Mouse (Mus musculus): ENCODE data around the gene Sec14l1. TPM values are rescaled to one million over a fixed set of nuclear protein-coding genes. Genes with fewer than 3 reads are reported as not detected.
A peak's percentile ranks its signal among the peaks of the same experiment; 100 is the strongest.
"Not testable (repeated sequence)": the region's sequence is repeated elsewhere in the genome, so short reads cannot be mapped to it uniquely, and the experiment has no call there.

Sec14l1 gene
- polyA plus RNA-seq, 1 experiment from 2014 or later, result 43.6 TPM

GRCm38 (mm10) chr11:117083882-117084260 is 31.1 kb upstream of the Sec14l1 start:
- H3K27me3 ChIP-seq (replicated peaks; ENCODE audit: control insufficient read depth, insufficient read depth, low read length); DNase-seq (ENCODE audit: low spot score); H3K4me2 ChIP-seq (ENCODE audit: low read length); ATAC-seq; H3K9ac ChIP-seq (ENCODE audit: low read length); H3K9me3 ChIP-seq (replicated peaks; ENCODE audit: control insufficient read depth, low read length); H3K4me3 ChIP-seq (ENCODE audit: low read depth, low read length); H3K27ac ChIP-seq (ENCODE audit: low read depth, low read length); H3K4me1 ChIP-seq (ENCODE audit: control insufficient read depth, insufficient read depth, low read length): not testable (repeated sequence)
- WGBS, result 81% methylated on average over 3 of the region's 3 CpGs
- peaks cover 26% of the 10 kb centered on the region for H3K36me3 ChIP-seq (ENCODE audit: control insufficient read depth, insufficient read depth, low read length)

- H3K27ac ChIP-seq (ENCODE audit: low read depth, low read length), result no peak overlapping the region
- H3K36me3 ChIP-seq (ENCODE audit: control insufficient read depth, insufficient read depth, low read length), result 0 out of 2 replicates have a peak, but pooled peaks cover 4% of the 10 kb centered on the region
- no peak for ATAC-seq
- 95% methylated on average over 10 of the region's 10 CpGs for WGBS
- H3K9ac ChIP-seq (ENCODE audit: low read length), result no peak overlapping the region
- H3K27me3 ChIP-seq (replicated peaks; ENCODE audit: control insufficient read depth, insufficient read depth, low read length), result no peaks in the 10 kb centered on the region
- no peaks in the 10 kb centered on the region for H3K9me3 ChIP-seq (replicated peaks; ENCODE audit: control insufficient read depth, low read length)
- DNase-seq (ENCODE audit: low spot score), result no peak
- H3K4me1 ChIP-seq (ENCODE audit: control insufficient read depth, insufficient read depth, low read length), result no peaks in the 10 kb centered on the region
- H3K4me2 ChIP-seq (ENCODE audit: low read length), result no peak overlapping the region
- no peak overlapping the region for H3K4me3 ChIP-seq (ENCODE audit: low read depth, low read length)
Measured at GRCm38 (mm10) chr11:117086215-117086614, 28.8 kb upstream of the Sec14l1 start.

GRCm38 (mm10) chr11:117087036-117087799 is 27.8 kb upstream of the Sec14l1 start:
- 0 out of 2 replicates have a peak, but pooled peaks cover 4% of the 10 kb centered on the region for H3K36me3 ChIP-seq (ENCODE audit: control insufficient read depth, insufficient read depth, low read length)
- ATAC-seq, result no peak
- WGBS, result 88% methylated on average over 9 of the region's 9 CpGs
- no peak overlapping the region for H3K4me3 ChIP-seq (ENCODE audit: low read depth, low read length)
- H3K27me3 ChIP-seq (replicated peaks; ENCODE audit: control insufficient read depth, insufficient read depth, low read length), result no peaks in the 10 kb centered on the region
- DNase-seq (ENCODE audit: low spot score), result no peak
- H3K27ac ChIP-seq (ENCODE audit: low read depth, low read length), result no peak overlapping the region
- H3K4me2 ChIP-seq (ENCODE audit: low read length), result no peak overlapping the region
- no peak overlapping the region for H3K9ac ChIP-seq (ENCODE audit: low read length)
- H3K4me1 ChIP-seq (ENCODE audit: control insufficient read depth, insufficient read depth, low read length), result no peaks in the 10 kb centered on the region
- no peaks in the 10 kb centered on the region for H3K9me3 ChIP-seq (replicated peaks; ENCODE audit: control insufficient read depth, low read length)

GRCm38 (mm10) chr11:117088271-117088991 is 26.5 kb upstream of the Sec14l1 start:
- no peak overlapping the region for H3K9ac ChIP-seq (ENCODE audit: low read length)
- ATAC-seq (no peak), DNase-seq (ENCODE audit: low spot score) (no peak)
- no peak overlapping the region for H3K27ac ChIP-seq (ENCODE audit: low read depth, low read length)
- H3K36me3 ChIP-seq (ENCODE audit: control insufficient read depth, insufficient read depth, low read length), result 0 out of 2 replicates have a peak, but pooled peaks cover 2% of the 10 kb centered on the region
- no peaks in the 10 kb centered on the region for H3K9me3 ChIP-seq (replicated peaks; ENCODE audit: control insufficient read depth, low read length)
- no peak overlapping the region for H3K4me2 ChIP-seq (ENCODE audit: low read length)
- no peaks in the 10 kb centered on the region for H3K4me1 ChIP-seq (ENCODE audit: control insufficient read depth, insufficient read depth, low read length)
- H3K27me3 ChIP-seq (replicated peaks; ENCODE audit: control insufficient read depth, insufficient read depth, low read length), result no peaks in the 10 kb centered on the region
- 76% methylated on average over 13 of the region's 13 CpGs for WGBS
- H3K4me3 ChIP-seq (ENCODE audit: low read depth, low read length), result no peak overlapping the region

GRCm38 (mm10) chr11:117089673-117090419 is 25.1 kb upstream of the Sec14l1 start:
- Histone ChIP-seq H3K27me3 (replicated peaks; ENCODE audit: control insufficient read depth, insufficient read depth, low read length) (no peaks in the 10 kb centered on the region), H3K9ac (ENCODE audit: low read length) (no peak overlapping the region), H3K4me2 (ENCODE audit: low read length) (no peak overlapping the region), H3K4me1 (ENCODE audit: control insufficient read depth, insufficient read depth, low read length) (no peaks in the 10 kb centered on the region), H3K9me3 (replicated peaks; ENCODE audit: control insufficient read depth, low read length) (no peaks in the 10 kb centered on the region), H3K36me3 (ENCODE audit: control insufficient read depth, insufficient read depth, low read length) (no peaks in the 10 kb centered on the region), H3K27ac (ENCODE audit: low read depth, low read length) (no peak overlapping the region), H3K4me3 (ENCODE audit: low read depth, low read length) (no peak overlapping the region)
- ATAC-seq (no peak), DNase-seq (ENCODE audit: low spot score) (no peak)
- 82% methylated on average over 9 of the region's 9 CpGs for WGBS

GRCm38 (mm10) chr11:117091406-117091805 is 23.6 kb upstream of the Sec14l1 start:
- Histone ChIP-seq H3K27ac (ENCODE audit: low read depth, low read length) (no peak overlapping the region), H3K4me2 (ENCODE audit: low read length) (no peak overlapping the region), H3K36me3 (ENCODE audit: control insufficient read depth, insufficient read depth, low read length) (no peaks in the 10 kb centered on the region), H3K4me1 (ENCODE audit: control insufficient read depth, insufficient read depth, low read length) (no peaks in the 10 kb centered on the region), H3K27me3 (replicated peaks; ENCODE audit: control insufficient read depth, insufficient read depth, low read length) (no peaks in the 10 kb centered on the region), H3K4me3 (ENCODE audit: low read depth, low read length) (no peak overlapping the region), H3K9ac (ENCODE audit: low read length) (no peak overlapping the region), H3K9me3 (replicated peaks; ENCODE audit: control insufficient read depth, low read length) (no peaks in the 10 kb centered on the region)
- WGBS, result 58% methylated on average over 4 of the region's 4 CpGs
- ATAC-seq, result no peak
- no peak for DNase-seq (ENCODE audit: low spot score)

- Histone ChIP-seq H3K9ac (ENCODE audit: low read length) (no peak overlapping the region), H3K9me3 (replicated peaks; ENCODE audit: control insufficient read depth, low read length) (no peaks in the 10 kb centered on the region), H3K4me2 (ENCODE audit: low read length) (0 out of 2 replicates have a peak overlapping the region, but pooled peaks have one; percentile 6), H3K27me3 (replicated peaks; ENCODE audit: control insufficient read depth, insufficient read depth, low read length) (no peaks in the 10 kb centered on the region), H3K27ac (ENCODE audit: low read depth, low read length) (no peak overlapping the region), H3K4me1 (ENCODE audit: control insufficient read depth, insufficient read depth, low read length) (no peaks in the 10 kb centered on the region), H3K36me3 (ENCODE audit: control insufficient read depth, insufficient read depth, low read length) (no peaks in the 10 kb centered on the region), H3K4me3 (ENCODE audit: low read depth, low read length) (no peak overlapping the region)
- 18% methylated on average over 22 of the region's 22 CpGs for WGBS
- DNase-seq (ENCODE audit: low spot score) (no peak), ATAC-seq (no peak)
Measured at GRCm38 (mm10) chr11:117091845-117092244, 23.1 kb upstream of the Sec14l1 start.

GRCm38 (mm10) chr11:117092711-117093110 is 22.3 kb upstream of the Sec14l1 start:
- ATAC-seq (no peak), DNase-seq (ENCODE audit: low spot score) (no peak)
- Histone ChIP-seq H3K27ac (ENCODE audit: low read depth, low read length) (no peak overlapping the region), H3K27me3 (replicated peaks; ENCODE audit: control insufficient read depth, insufficient read depth, low read length) (no peaks in the 10 kb centered on the region), H3K4me3 (ENCODE audit: low read depth, low read length) (no peak overlapping the region), H3K9me3 (replicated peaks; ENCODE audit: control insufficient read depth, low read length) (no peaks in the 10 kb centered on the region), H3K4me1 (ENCODE audit: control insufficient read depth, insufficient read depth, low read length) (no peaks in the 10 kb centered on the region), H3K4me2 (ENCODE audit: low read length) (no peak overlapping the region), H3K9ac (ENCODE audit: low read length) (no peak overlapping the region), H3K36me3 (ENCODE audit: control insufficient read depth, insufficient read depth, low read length) (no peaks in the 10 kb centered on the region)
- 27% methylated on average over 8 of the region's 8 CpGs for WGBS
